Mouse (Mus musculus) embryonic facial prominence, embryonic 14.5 days (tissue): ENCODE data around the gene Mettl14. TPM values are rescaled to one million over a fixed set of nuclear protein-coding genes. Genes with fewer than 3 reads are reported as not detected.

Experiments used
- ATAC-seq: fragments of 200-750 bp; cut with Nextera tagmentation; 2 replicates; pipeline ENCODE4 v1.8.0; 2017; ENCODE audit warnings: low read depth, moderate number of reproducible peaks, moderate TSS enrichment
- DNase-seq: peaks from one replicate; pipeline ENCODE4 v3.0.0-alpha.2; 2015; ENCODE audit warnings: low spot score
- H3K27ac ChIP-seq: fragments of 300-500 bp; sonication (generic); replicated peaks from 2 replicates; pipeline ENCODE4 v1.5.1; 2014; ENCODE audit warnings: low read depth, mild to moderate bottlenecking, low read length, moderate library complexity
- H3K27me3 ChIP-seq: fragments of 300-500 bp; sonication (generic); replicated peaks from 2 replicates; pipeline ENCODE4 v1.6.1; 2014; ENCODE audit warnings: low read length; ENCODE audit not compliant: control insufficient read depth, insufficient read depth
- H3K36me3 ChIP-seq: fragments of 300-500 bp; sonication (generic); 2 replicates; pipeline ENCODE4 v1.6.1; 2014; ENCODE audit warnings: low read length, mixed read lengths; ENCODE audit not compliant: control insufficient read depth, insufficient read depth
- H3K4me1 ChIP-seq: fragments of 300-500 bp; sonication (generic); 2 replicates; pipeline ENCODE4 v1.6.1; 2014; ENCODE audit warnings: antibody characterized with exemption, low read length; ENCODE audit not compliant: control insufficient read depth, insufficient read depth
- H3K4me2 ChIP-seq: fragments of 300-500 bp; sonication (generic); 2 replicates; pipeline ENCODE4 v1.6.1; 2014; ENCODE audit warnings: low read depth, mild to moderate bottlenecking, low read length, moderate library complexity, mixed read lengths
- H3K4me3 ChIP-seq: fragments of 300-500 bp; sonication (generic); 2 replicates; pipeline ENCODE4 v1.5.1; 2014; ENCODE audit warnings: low read depth, mild to moderate bottlenecking, low read length
- H3K9ac ChIP-seq: fragments of 300-500 bp; sonication (generic); 2 replicates; pipeline ENCODE4 v1.6.1; 2014; ENCODE audit warnings: low read depth, mild to moderate bottlenecking, low read length, moderate library complexity, mixed read lengths
- H3K9me3 ChIP-seq: fragments of 300-500 bp; sonication (generic); 2 replicates; pipeline ENCODE4 v1.6.1; 2016; ENCODE audit warnings: low read length; ENCODE audit not compliant: control insufficient read depth
- WGBS: fragments of 180-500 bp; shearing (Covaris S2); extraction: QIAGEN DNeasy Blood & Tissue Kit; methylation state at CpG from one replicate; pipeline ENCODE4 v1.1.7; 2014; 5-methylcytosine and 5-hydroxymethylcytosine counted together
- polyA plus RNA-seq: library from polyadenylated mRNA; unstranded; fragments of >200 nt; fragmentation: Nextera tagmentation; extraction: Ambion mirVana; gene quantifications from 2 replicates; pipeline ENCODE4 v1.2.1, GENCODE M21; 2014

The Mettl14 gene
- polyA plus RNA-seq, 1 experiment from 2014 or later = 16.3 TPM

DNA sequence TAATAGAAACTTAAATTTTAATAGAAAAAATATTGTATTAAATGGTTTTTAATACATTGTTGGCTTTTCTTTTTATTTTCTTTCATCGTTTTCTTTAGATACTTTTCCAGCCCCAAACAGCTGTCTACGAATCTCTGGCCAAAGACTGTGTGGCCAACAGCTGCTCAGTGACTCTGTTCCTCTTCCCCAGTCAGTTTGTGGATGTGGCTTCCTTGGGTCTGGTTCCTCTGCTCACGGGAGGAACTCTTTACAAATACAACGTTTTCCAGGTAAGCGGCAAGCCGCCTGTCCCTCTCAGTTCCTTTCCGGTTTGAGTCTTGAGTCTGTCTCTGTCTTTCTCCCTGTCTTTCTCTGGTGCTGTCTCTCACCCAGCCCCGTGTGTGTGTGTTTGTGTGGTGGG lies 35.3 kb downstream of the Mettl14 start:
- Histone ChIP-seq H3K4me2 (no peak overlapping the region), H3K4me3 (no peak overlapping the region), H3K27me3 (no peaks in the 10 kb centered on the region), H3K9ac (no peak overlapping the region), H3K27ac (no peak overlapping the region), H3K4me1 (no peaks in the 10 kb centered on the region), H3K36me3 (peaks cover 72% of the 10 kb centered on the region), H3K9me3 (no peaks in the 10 kb centered on the region)
- ATAC-seq (no peak), DNase-seq (no peak)
- 81% methylated on average over 8 of the region's 8 CpGs for WGBS

DNA sequence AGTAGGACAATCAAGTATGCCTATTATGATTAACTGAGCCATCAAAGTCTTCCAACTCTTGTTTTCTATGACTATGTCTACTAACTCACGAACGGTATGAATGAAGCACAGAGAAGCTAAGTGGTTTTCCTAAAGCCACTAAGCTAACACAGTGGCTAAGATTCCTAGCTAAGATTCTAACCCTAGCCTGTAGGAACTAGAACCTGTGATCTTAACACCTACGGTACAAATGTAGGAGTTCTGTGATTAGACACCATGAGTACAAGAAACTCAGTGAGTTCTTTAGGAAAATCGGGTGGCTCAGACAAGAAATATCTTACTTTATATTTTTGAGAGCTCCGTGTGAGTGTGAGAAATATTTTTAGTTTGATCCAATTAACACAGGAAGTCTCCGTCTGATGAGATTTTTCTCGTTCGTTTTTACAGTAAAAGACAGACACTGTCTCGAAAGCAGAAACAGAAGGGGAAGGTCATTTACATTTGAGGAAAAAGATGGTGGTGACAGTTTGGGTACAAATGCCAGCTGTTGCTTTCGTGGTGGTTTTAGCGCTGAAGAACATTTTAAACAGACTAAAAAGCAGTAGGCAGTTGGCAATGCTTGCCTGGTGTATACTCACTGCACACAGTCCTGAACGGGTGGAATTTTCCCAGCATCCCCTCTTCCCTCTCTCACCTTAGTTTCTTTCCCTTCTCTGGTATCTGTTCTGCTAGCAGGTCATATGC lies 37.7 kb downstream of the Mettl14 start:
- H3K9me3 ChIP-seq = no peaks in the 10 kb centered on the region
- no peak for ATAC-seq
- no peak overlapping the region for H3K4me3 ChIP-seq
- no peaks in the 10 kb centered on the region for H3K27me3 ChIP-seq
- H3K27ac ChIP-seq = no peak overlapping the region
- no peak overlapping the region for H3K9ac ChIP-seq
- H3K4me1 ChIP-seq = no peaks in the 10 kb centered on the region
- H3K36me3 ChIP-seq = peaks cover 72% of the 10 kb centered on the region
- no peak for DNase-seq
- 81% methylated on average over 12 of the region's 12 CpGs for WGBS
- H3K4me2 ChIP-seq = no peak overlapping the region

DNA sequence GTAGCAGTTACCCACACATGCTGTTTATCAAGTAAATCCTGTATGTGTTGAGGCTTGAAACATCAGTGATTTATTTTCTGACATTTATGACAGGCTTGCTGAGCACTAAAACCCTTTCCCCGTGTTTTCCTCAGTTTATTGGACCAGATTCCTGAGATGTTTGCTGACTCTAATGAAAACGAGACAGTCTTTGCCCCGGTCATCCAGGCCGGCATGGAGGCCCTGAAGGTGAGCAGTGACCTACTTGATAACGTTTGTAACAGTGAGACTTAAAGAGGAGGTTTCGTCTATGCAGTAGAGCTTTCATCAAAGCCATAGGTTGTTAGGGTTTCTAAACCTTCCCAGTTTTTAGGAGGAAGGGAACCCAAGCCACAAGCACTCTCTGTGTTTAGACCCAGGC lies 42.2 kb downstream of the Mettl14 start:
- 63% methylated on average over 6 of the region's 6 CpGs for WGBS
- no peak overlapping the region for H3K4me3 ChIP-seq
- H3K4me1 ChIP-seq = no peaks in the 10 kb centered on the region
- H3K9ac ChIP-seq = no peak overlapping the region
- no peak overlapping the region for H3K4me2 ChIP-seq
- H3K27ac ChIP-seq = no peak overlapping the region
- DNase-seq (no peak), ATAC-seq (no peak)
- no peaks in the 10 kb centered on the region for H3K27me3 ChIP-seq
- no peaks in the 10 kb centered on the region for H3K9me3 ChIP-seq
- H3K36me3 ChIP-seq = peaks cover 64% of the 10 kb centered on the region

GRCm38 (mm10) chr3:123341049-123341448 lies 44.9 kb downstream of the Mettl14 start:
- Histone ChIP-seq H3K4me2 (no peak overlapping the region), H3K9me3 (no peaks in the 10 kb centered on the region), H3K9ac (no peak overlapping the region), H3K4me1 (no peaks in the 10 kb centered on the region), H3K27ac (no peak overlapping the region), H3K27me3 (no peaks in the 10 kb centered on the region), H3K36me3 (peaks cover 70% of the 10 kb centered on the region), H3K4me3 (no peak overlapping the region)
- WGBS = 77% methylated on average over 2 of the region's 2 CpGs
- DNase-seq (no peak), ATAC-seq (no peak)

- Histone ChIP-seq H3K9ac (no peak overlapping the region), H3K4me1 (peaks cover 10% of the 10 kb centered on the region; the same call in 1 of the 2 replicates), H3K36me3 (peaks cover 46% of the 10 kb centered on the region), H3K27ac (no peak overlapping the region), H3K9me3 (no peaks in the 10 kb centered on the region), H3K4me3 (no peak overlapping the region), H3K4me2 (no peak overlapping the region), H3K27me3 (no peaks in the 10 kb centered on the region)
- DNase-seq (no peak), ATAC-seq (no peak)
- 68% methylated on average over 12 of the region's 12 CpGs for WGBS
These were observed 47.2 kb downstream of the Mettl14 start for GRCm38 (mm10) chr3:123338666-123339195.

- no peak for ATAC-seq
- H3K4me2 ChIP-seq = no peak overlapping the region
- no peaks in the 10 kb centered on the region for H3K9me3 ChIP-seq
- 61% methylated on average over 6 of the region's 6 CpGs for WGBS
- no peaks in the 10 kb centered on the region for H3K27me3 ChIP-seq
- H3K4me3 ChIP-seq = no peak overlapping the region
- H3K36me3 ChIP-seq = peaks cover 44% of the 10 kb centered on the region
- H3K27ac ChIP-seq = no peak overlapping the region; the same call in 1 of the 2 replicates
- no peak for DNase-seq
- no peak overlapping the region for H3K9ac ChIP-seq
- H3K4me1 ChIP-seq = peaks cover 10% of the 10 kb centered on the region; the same call in 1 of the 2 replicates
These were observed 48.1 kb downstream of the Mettl14 start for GRCm38 (mm10) chr3:123337853-123338252.

DNA sequence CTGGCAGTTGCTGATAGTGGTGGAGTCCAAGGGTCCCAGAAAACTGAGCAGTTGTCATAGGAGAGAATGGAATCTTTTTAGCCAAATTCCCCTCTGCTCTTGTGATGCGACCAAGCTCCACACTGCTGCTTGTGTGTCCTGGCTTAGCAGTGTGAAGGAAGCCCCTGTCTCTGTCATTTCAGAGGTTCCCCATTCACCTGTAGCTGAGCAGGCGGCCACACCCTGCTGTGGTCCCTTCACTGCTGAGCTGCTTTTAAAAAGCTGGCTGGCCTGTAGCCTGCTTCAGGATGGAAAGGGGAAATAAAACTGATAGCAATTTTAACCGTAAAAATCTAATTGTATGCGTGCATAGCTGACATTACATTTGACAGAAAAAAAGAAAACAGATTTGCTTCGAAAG lies 49.0 kb downstream of the Mettl14 start:
- peaks cover 48% of the 10 kb centered on the region for H3K36me3 ChIP-seq
- no peak overlapping the region for H3K27ac ChIP-seq
- no peak overlapping the region for H3K4me2 ChIP-seq
- no peak overlapping the region for H3K9ac ChIP-seq
- ATAC-seq = no peak
- H3K9me3 ChIP-seq = no peaks in the 10 kb centered on the region
- peaks cover 10% of the 10 kb centered on the region; the same call in 1 of the 2 replicates for H3K4me1 ChIP-seq
- no peak for DNase-seq
- 69% methylated on average over 5 of the region's 5 CpGs for WGBS
- H3K4me3 ChIP-seq = no peak overlapping the region
- no peaks in the 10 kb centered on the region for H3K27me3 ChIP-seq

DNA sequence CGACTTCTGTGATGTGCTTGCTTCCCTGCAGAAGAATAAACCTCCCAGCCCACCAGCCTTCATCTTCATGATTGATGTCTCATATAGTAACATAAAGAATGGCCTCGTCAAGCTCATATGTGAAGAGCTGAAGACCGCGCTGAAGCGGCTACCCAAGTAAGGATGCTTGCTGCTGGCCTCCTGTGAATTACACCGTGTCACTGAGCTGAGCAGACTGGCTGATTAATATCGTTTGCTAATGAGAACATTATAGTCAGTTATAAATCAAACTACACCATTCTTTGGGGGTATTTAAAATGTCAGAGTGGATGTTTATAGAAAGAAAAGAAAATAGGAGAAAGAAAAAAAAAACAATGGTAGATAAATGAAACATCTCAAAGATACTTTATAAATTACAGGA lies 49.5 kb downstream of the Mettl14 start:
- no peaks in the 10 kb centered on the region for H3K9me3 ChIP-seq
- DNase-seq (no peak), ATAC-seq (no peak)
- H3K4me1 ChIP-seq = peaks cover 10% of the 10 kb centered on the region; the same call in 1 of the 2 replicates
- H3K36me3 ChIP-seq = peaks cover 48% of the 10 kb centered on the region
- no peak overlapping the region for H3K9ac ChIP-seq
- 69% methylated on average over 7 of the region's 7 CpGs for WGBS
- no peaks in the 10 kb centered on the region for H3K27me3 ChIP-seq
- no peak overlapping the region for H3K4me2 ChIP-seq
- H3K4me3 ChIP-seq = no peak overlapping the region
- H3K27ac ChIP-seq = no peak overlapping the region

DNA sequence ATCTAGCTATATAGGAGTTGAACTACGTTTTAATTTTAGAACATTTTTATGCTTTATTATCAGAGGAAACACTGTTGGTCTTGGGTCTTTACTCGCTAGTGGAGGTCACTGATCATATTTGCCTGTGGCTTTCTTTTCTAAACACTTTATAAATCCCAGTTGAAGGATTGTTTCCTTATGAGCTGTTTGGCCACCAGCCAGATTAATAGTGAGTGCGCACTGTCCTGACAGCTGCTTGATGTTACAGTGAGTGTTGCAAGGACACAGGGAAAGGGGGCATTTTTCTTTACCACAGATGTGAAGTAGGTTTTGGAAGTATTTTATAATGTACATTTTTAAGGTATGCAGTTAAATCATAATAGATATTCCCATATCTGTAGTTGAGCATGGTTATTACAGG lies 50.4 kb downstream of the Mettl14 start:
- Histone ChIP-seq H3K4me1 (peaks cover 10% of the 10 kb centered on the region; the same call in 1 of the 2 replicates), H3K4me2 (no peak overlapping the region), H3K36me3 (peaks cover 46% of the 10 kb centered on the region), H3K27me3 (no peaks in the 10 kb centered on the region), H3K4me3 (no peak overlapping the region), H3K27ac (no peak overlapping the region), H3K9ac (no peak overlapping the region), H3K9me3 (no peaks in the 10 kb centered on the region)
- 14% methylated on average over 3 of the region's 3 CpGs for WGBS
- ATAC-seq (peak; percentile 47; the same call in 1 of the 2 replicates), DNase-seq (peak; percentile 83)
